Mouse (Mus musculus): ENCODE measurements around the gene Tor2a.

The Tor2a gene

DNA sequence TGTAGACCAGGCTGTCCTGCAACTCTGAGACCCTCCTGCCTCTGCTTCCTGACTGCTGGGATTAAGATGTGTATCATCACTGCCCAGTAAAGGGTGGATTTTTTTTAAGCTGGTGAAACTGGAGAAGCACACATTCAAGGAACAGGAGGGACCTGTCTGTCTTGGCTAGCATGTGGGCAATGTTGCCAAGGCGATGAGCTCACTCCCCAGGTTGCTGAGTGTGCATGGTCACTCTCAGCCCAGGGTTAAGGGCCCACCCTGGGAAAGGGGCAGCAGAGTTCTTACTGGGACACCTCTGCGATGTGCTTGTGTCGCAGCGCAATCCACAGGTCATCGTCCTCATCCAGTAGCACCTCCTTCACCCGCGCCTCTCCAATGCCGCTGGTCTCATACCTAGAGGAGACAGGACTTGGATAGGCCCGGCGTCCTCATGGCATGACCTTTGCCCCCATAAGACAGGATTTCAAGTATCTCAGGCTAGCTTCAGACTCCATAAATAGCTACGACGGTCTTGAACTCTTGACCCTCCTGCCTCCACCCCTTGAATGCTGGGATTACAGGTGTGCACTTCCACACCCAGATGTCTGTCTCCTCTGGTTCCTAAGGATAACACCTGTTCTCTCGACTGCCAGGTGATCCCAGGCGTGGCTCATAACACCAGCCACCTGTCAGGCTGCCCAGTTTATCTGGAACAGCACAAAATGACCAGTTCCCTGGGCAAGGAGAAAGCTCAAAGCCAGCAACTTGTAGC lies 52.0 kb downstream of the Tor2a start:
- DNase-seq (ENCODE audit: low read depth, low spot score) = no peak
